Mouse (Mus musculus) naive thymus-derived CD4-positive, alpha-beta T cell, adult 2 months (primary cell): ENCODE data around the gene Gm29094.
"Not testable (repeated sequence)": the region's sequence is repeated elsewhere in the genome, so short reads cannot be mapped to it uniquely, and the experiment has no call there.

ENCODE experiments used
- DNase-seq: peaks from one replicate; pipeline ENCODE4 v3.0.0-alpha.2; 2011; ENCODE audit warnings: low read depth

Gene Gm29094

GRCm38 (mm10) chr9:89198969-89199416 lies at the start of gene Gm29094, which contains the start of gene Bcl2a1b:
Gene Gm29094 (plus strand): TSS chr9:89199379.
Gene Bcl2a1b (plus strand): TSS chr9:89199209.
- DNase-seq, result peak; percentile 67

- not testable (repeated sequence) for DNase-seq
Observed at GRCm38 (mm10) chr9:89172539-89172938, 26.6 kb upstream of the Gm29094 start.

GRCm38 (mm10) chr9:89178833-89179232 lies 20.3 kb upstream of the Gm29094 start:
- peak; percentile 57 for DNase-seq

- not testable (repeated sequence) for DNase-seq
Observed at GRCm38 (mm10) chr9:89179469-89179868, 19.7 kb upstream of the Gm29094 start.

GRCm38 (mm10) chr9:89187006-89187405 lies 12.2 kb upstream of the Gm29094 start:
- not testable (repeated sequence) for DNase-seq

GRCm38 (mm10) chr9:89195483-89195882 lies 3.7 kb upstream of the Gm29094 start:
- DNase-seq, result not testable (repeated sequence)

- DNase-seq, result not testable (repeated sequence)
Observed at GRCm38 (mm10) chr9:89197509-89197908, 1.7 kb upstream of the Gm29094 start.

GRCm38 (mm10) chr9:89198349-89198748 lies 830 bp upstream of the Gm29094 start:
- DNase-seq, result not testable (repeated sequence)

GRCm38 (mm10) chr9:89202256-89202655 lies 3.1 kb downstream of the Gm29094 start:
- not testable (repeated sequence) for DNase-seq

- peak; percentile 47 for DNase-seq
Observed at GRCm38 (mm10) chr9:89208939-89209338, 9.8 kb downstream of the Gm29094 start.

- DNase-seq, result peak; percentile 45
Observed at GRCm38 (mm10) chr9:89210353-89211064, 11.3 kb downstream of the Gm29094 start, which contains the start of gene Mthfs. Gene Mthfs (plus strand): TSS chr9:89210676.

- peak; percentile 41 for DNase-seq
Observed at GRCm38 (mm10) chr9:89211065-89211858, 12.1 kb downstream of the Gm29094 start.

- DNase-seq, result peak; percentile 40
Observed at GRCm38 (mm10) chr9:89212428-89212827, 13.2 kb downstream of the Gm29094 start.

GRCm38 (mm10) chr9:89218174-89218573 lies 19.0 kb downstream of the Gm29094 start:
- not testable (repeated sequence) for DNase-seq

- not testable (repeated sequence) for DNase-seq
Observed at GRCm38 (mm10) chr9:89219668-89220067, 20.5 kb downstream of the Gm29094 start.

- DNase-seq, result not testable (repeated sequence)
Observed at GRCm38 (mm10) chr9:89220704-89221287, 21.6 kb downstream of the Gm29094 start.

- DNase-seq, result no peak
Observed at GRCm38 (mm10) chr9:89226071-89226470, 26.9 kb downstream of the Gm29094 start.

GRCm38 (mm10) chr9:89228122-89228521 lies 28.9 kb downstream of the Gm29094 start:
- no peak for DNase-seq

GRCm38 (mm10) chr9:89230897-89231497 lies 31.8 kb downstream of the Gm29094 start:
- DNase-seq, result not testable (repeated sequence)

GRCm38 (mm10) chr9:89237131-89237530 lies 38.0 kb downstream of the Gm29094 start:
- DNase-seq, result not testable (repeated sequence)

- not testable (repeated sequence) for DNase-seq
Observed at GRCm38 (mm10) chr9:89238976-89239505, 39.9 kb downstream of the Gm29094 start.
